Mouse (Mus musculus) testis, adult 2 months (tissue): ENCODE measurements at regions not wholly inside any gene's neighbourhood (a gene's known extent, or its start where the extent isn't known, plus 50 kb on each side); places are given as distances from the start of the nearest gene placed in this dataset.

Source experiments
- CTCF ChIP-seq: fragments of 200-500 bp; IDR thresholded peaks from 2 replicates; pipeline ENCODE4 v1.5.1; 2012; ENCODE audit warnings: low read depth, mild to moderate bottlenecking, inconsistent platforms, low read length, moderate library complexity; ENCODE audit not compliant: control insufficient read depth, insufficient read depth, insufficient replicate concordance
- POLR2A ChIP-seq: fragments of 200-500 bp; IDR thresholded peaks from 2 replicates; pipeline ENCODE4 v1.6.1; 2012; ENCODE audit warnings: low read depth, mild to moderate bottlenecking, inconsistent platforms, low read length, moderate library complexity; ENCODE audit not compliant: control insufficient read depth

GRCm38 (mm10) chr4:10610784-10611183 lies 263.5 kb upstream of the 2610301B20Rik start:
- TF ChIP-seq CTCF (no peak), POLR2A (no peak)
